Mouse (Mus musculus) myocyte (in vitro differentiated cells): Measurements from ENCODE around the gene Olfr1496.

Experiments
- CEBPB ChIP-seq: IDR thresholded peaks from 2 replicates; pipeline ENCODE4 v1.6.1; 2011; ENCODE audit warnings: mild to moderate bottlenecking, moderate library complexity; ENCODE audit not compliant: poor library complexity, insufficient read depth, severe bottlenecking
- E2F4 ChIP-seq: IDR thresholded peaks from one replicate; pipeline ENCODE4 v1.6.1; 2011; ENCODE audit warnings: mild to moderate bottlenecking, control low read depth, moderate library complexity; ENCODE audit not compliant: insufficient read depth
- MAX ChIP-seq: IDR thresholded peaks from one replicate; pipeline ENCODE4 v1.6.1; 2011; ENCODE audit warnings: low read depth, mild to moderate bottlenecking, control low read depth
- MYOD1 ChIP-seq, 3 experiments: IDR thresholded peaks; one replicate each; pipeline ENCODE4 v1.6.1; 2011; ENCODE audit warnings: control low read depth in 2 of 3, low read depth in 2 of 3, mild to moderate bottlenecking in 2 of 3, moderate library complexity in 1 of 3; ENCODE audit not compliant: insufficient read length in 2 of 3, control insufficient read depth in 1 of 3
- MYOG ChIP-seq, 3 experiments: IDR thresholded peaks; one replicate each; pipeline ENCODE4 v1.6.1; 2011; ENCODE audit warnings: control low read depth in 2 of 3, low read depth in 2 of 3, mild to moderate bottlenecking in 2 of 3; ENCODE audit not compliant: insufficient read length in 2 of 3, control insufficient read depth in 1 of 3, insufficient read depth in 1 of 3
- POLR2A ChIP-seq: IDR thresholded peaks from one replicate; pipeline ENCODE4 v1.6.1; 2011; ENCODE audit warnings: low read depth, mild to moderate bottlenecking, control low read depth, moderate library complexity; ENCODE audit not compliant: insufficient read length
- POLR2AphosphoS2 ChIP-seq: IDR thresholded peaks from one replicate; pipeline ENCODE4 v1.6.1; 2011; ENCODE audit warnings: low read depth, control low read depth; ENCODE audit not compliant: insufficient read length
- REST ChIP-seq: IDR thresholded peaks from one replicate; pipeline ENCODE4 v1.6.1; 2011; ENCODE audit warnings: mild to moderate bottlenecking, control low read depth, moderate library complexity; ENCODE audit not compliant: insufficient read depth, insufficient read length
- SRF ChIP-seq: IDR thresholded peaks from one replicate; pipeline ENCODE4 v1.6.1; 2011; ENCODE audit warnings: low read depth; ENCODE audit not compliant: control insufficient read depth, insufficient read length
- TCF12 ChIP-seq: IDR thresholded peaks from one replicate; pipeline ENCODE4 v1.6.1; 2011; ENCODE audit warnings: mild to moderate bottlenecking, control low read depth; ENCODE audit not compliant: poor library complexity, insufficient read depth, severe bottlenecking
- TCF3 ChIP-seq: IDR thresholded peaks from one replicate; pipeline ENCODE4 v1.6.1; 2011; ENCODE audit warnings: low read depth, control low read depth; ENCODE audit not compliant: insufficient read length
- USF1 ChIP-seq: IDR thresholded peaks from one replicate; pipeline ENCODE4 v1.6.1; 2011; ENCODE audit warnings: low read depth, mild to moderate bottlenecking, control low read depth, moderate library complexity

DNA sequence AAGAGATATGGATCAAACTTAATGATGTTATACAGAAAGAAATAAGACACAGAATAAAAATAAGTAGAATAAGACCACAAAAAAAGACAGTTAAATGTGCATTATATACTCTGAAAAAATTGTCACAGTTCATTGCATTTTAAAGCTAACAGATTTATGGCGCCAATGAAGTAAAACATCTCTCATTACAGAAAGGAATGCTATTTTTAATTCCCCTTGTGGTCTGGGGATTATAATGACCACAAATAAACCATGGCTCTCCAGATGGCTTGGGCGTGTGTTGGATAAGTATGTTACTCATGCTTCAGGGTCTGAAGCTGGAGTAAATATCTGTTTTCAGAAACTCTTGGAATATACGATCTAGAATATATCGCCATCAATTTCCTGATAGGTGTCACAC lies 38.2 kb upstream of the Olfr1496 start, which contains the start of gene Olfr1494:
- TF ChIP-seq POLR2A = no peak
- TF ChIP-seq POLR2AphosphoS2 = no peak
- TF ChIP-seq TCF12 = no peak
- TF ChIP-seq MYOG (IDR thresholded peaks at IDR 0.05; ENCODE audit: control insufficient read depth in 1 of 3, insufficient read depth in 1 of 3, insufficient read length in 2 of 3, low read depth in 2 of 3) = no peak
- no peak for TF ChIP-seq CEBPB
- TF ChIP-seq MAX = no peak
- TF ChIP-seq USF1 = no peak
- no peak for TF ChIP-seq E2F4
- TF ChIP-seq MYOD1 (IDR thresholded peaks at IDR 0.05; ENCODE audit: control insufficient read depth in 1 of 3, insufficient read length in 2 of 3, low read depth in 2 of 3) = no peak
- no peak for TF ChIP-seq REST
- TF ChIP-seq SRF = no peak
- TF ChIP-seq TCF3 = no peak
